Mouse (Mus musculus): ENCODE data around the gene Gm10775. TPM values are rescaled to one million over a fixed set of nuclear protein-coding genes. Genes with fewer than 3 reads are reported as not detected.

The Gm10775 gene
- not detected in 2 replicates for polyA plus RNA-seq (2011; ENCODE audit: insufficient read depth, insufficient read length, low replicate concordance, missing spikeins)

DNA sequence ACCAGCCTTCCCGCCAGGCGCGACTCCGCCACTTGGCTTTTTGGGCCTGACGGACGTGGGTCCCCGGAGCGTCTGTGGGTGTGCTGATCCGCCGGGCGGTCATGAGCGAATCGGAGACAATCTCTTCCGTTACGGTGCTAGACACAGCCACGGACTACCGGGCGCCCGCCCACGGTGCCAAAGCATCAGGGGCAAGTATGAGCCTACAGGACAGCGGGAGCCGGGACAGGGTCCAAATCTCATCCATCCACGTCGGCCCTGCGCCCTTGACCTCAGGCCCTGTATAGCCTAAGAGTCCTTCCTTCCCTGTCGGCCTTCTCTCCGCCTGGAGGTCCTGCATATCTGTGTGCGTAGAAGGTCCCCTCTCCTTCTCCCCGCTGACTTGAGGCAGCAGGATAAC is at the start of gene Gm10775:
Gene Gm10775, plus strand, starts transcription at position 301 of the 400 bp plus-strand sequence.
- Histone ChIP-seq H3K4me3 (replicated peaks; ENCODE audit: control insufficient read depth, low read depth, low read length) (no peak within 1 kb of the TSS), H3K27ac (ENCODE audit: control insufficient read depth, insufficient read depth, low read depth, low read length, poor library complexity) (no peak within 1 kb of the TSS), H3K4me1 (ENCODE audit: control insufficient read depth, insufficient read depth, low read length) (no peaks in the 10 kb centered on the region)
- 63% methylated on average over 29 of the region's 29 CpGs for WGBS
- TF ChIP-seq CTCF (IDR thresholded peaks at IDR 0.05; ENCODE audit: control insufficient read depth, insufficient read depth, low read length), result no peak
- no peak for TF ChIP-seq POLR2A (IDR thresholded peaks at IDR 0.05; ENCODE audit: borderline replicate concordance, control insufficient read depth, low read depth, low read length)

GRCm38 (mm10) chr13:65225945-65226344 is 33.4 kb upstream of the Gm10775 start:
- Histone ChIP-seq H3K4me3 (replicated peaks; ENCODE audit: control insufficient read depth, low read depth, low read length) (no peak overlapping the region), H3K27ac (ENCODE audit: control insufficient read depth, insufficient read depth, low read depth, low read length, poor library complexity) (no peak overlapping the region), H3K4me1 (ENCODE audit: control insufficient read depth, insufficient read depth, low read length) (no peaks in the 10 kb centered on the region)
- 28% methylated on average over 6 of the region's 6 CpGs for WGBS
- no peak for TF ChIP-seq CTCF (IDR thresholded peaks at IDR 0.05; ENCODE audit: control insufficient read depth, insufficient read depth, low read length)
- TF ChIP-seq POLR2A (IDR thresholded peaks at IDR 0.05; ENCODE audit: borderline replicate concordance, control insufficient read depth, low read depth, low read length), result no peak

DNA sequence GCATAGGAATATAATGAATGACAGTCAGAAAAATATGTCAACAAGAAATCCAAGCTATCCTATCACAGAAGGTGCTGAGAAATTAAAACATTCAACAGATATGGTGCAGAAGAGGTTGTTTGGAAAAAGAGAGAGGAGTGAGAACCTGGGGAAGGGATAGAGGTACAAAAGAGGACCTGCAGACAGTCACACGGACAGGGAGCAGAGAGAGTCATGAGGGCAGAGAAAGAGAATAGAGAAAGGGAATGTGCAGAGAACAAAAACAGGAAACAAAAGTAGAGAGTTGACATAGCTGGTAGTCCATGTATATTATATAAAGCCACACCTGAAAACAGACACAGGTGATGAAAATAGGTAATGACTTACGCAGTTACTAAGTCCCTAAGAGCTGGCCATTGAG is 32.7 kb upstream of the Gm10775 start:
- TF ChIP-seq POLR2A (IDR thresholded peaks at IDR 0.05; ENCODE audit: borderline replicate concordance, control insufficient read depth, low read depth, low read length) (no peak), CTCF (IDR thresholded peaks at IDR 0.05; ENCODE audit: control insufficient read depth, insufficient read depth, low read length) (no peak)
- Histone ChIP-seq H3K4me3 (replicated peaks; ENCODE audit: control insufficient read depth, low read depth, low read length) (no peak overlapping the region), H3K4me1 (ENCODE audit: control insufficient read depth, insufficient read depth, low read length) (no peaks in the 10 kb centered on the region), H3K27ac (ENCODE audit: control insufficient read depth, insufficient read depth, low read depth, low read length, poor library complexity) (no peak overlapping the region)
- 75% methylated on average over 2 of the region's 2 CpGs for WGBS

DNA sequence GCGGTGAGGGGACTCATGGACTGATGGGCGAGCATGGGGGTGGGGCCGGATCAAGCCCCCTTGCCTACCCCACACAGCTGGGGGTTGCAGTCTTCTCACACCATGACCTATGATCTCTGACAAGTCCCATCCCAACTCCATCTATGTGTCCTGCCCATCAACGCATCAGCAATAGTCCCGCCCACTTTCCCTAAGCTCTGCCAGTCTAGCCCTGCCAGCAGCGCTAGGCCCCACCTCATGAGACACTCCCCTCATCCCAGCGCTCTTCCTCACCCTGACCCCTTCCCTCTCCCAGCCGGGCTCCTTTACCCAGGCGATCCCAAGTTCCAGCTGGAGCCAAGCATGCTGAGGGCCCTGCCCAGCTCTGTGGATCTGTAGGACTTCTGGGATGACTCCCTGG is 22.1 kb upstream of the Gm10775 start:
- 77% methylated on average over 9 of the region's 9 CpGs for WGBS
- no peak overlapping the region for H3K4me3 ChIP-seq (replicated peaks; ENCODE audit: control insufficient read depth, low read depth, low read length)
- H3K4me1 ChIP-seq (ENCODE audit: control insufficient read depth, insufficient read depth, low read length), result peaks cover 2% of the 10 kb centered on the region; the same call in 1 of the 2 replicates
- TF ChIP-seq CTCF (IDR thresholded peaks at IDR 0.05; ENCODE audit: control insufficient read depth, insufficient read depth, low read length) (no peak), POLR2A (IDR thresholded peaks at IDR 0.05; ENCODE audit: borderline replicate concordance, control insufficient read depth, low read depth, low read length) (no peak)
- H3K27ac ChIP-seq (ENCODE audit: control insufficient read depth, insufficient read depth, low read depth, low read length, poor library complexity), result no peak overlapping the region

- TF ChIP-seq POLR2A (IDR thresholded peaks at IDR 0.05; ENCODE audit: borderline replicate concordance, control insufficient read depth, low read depth, low read length) (peak; percentile 41), CTCF (IDR thresholded peaks at IDR 0.05; ENCODE audit: control insufficient read depth, insufficient read depth, low read length) (no peak)
- WGBS, result under 1% methylated on average over 28 of the region's 28 CpGs
- peak overlapping the region; percentile 97 for H3K4me3 ChIP-seq (replicated peaks; ENCODE audit: control insufficient read depth, low read depth, low read length)
- peak overlapping the region; percentile 92 for H3K27ac ChIP-seq (ENCODE audit: control insufficient read depth, insufficient read depth, low read depth, low read length, poor library complexity)
- H3K4me1 ChIP-seq (ENCODE audit: control insufficient read depth, insufficient read depth, low read length), result peaks cover 2% of the 10 kb centered on the region; the same call in 1 of the 2 replicates
Observed at GRCm38 (mm10) chr13:65240509-65241098, 18.7 kb upstream of the Gm10775 start.

DNA sequence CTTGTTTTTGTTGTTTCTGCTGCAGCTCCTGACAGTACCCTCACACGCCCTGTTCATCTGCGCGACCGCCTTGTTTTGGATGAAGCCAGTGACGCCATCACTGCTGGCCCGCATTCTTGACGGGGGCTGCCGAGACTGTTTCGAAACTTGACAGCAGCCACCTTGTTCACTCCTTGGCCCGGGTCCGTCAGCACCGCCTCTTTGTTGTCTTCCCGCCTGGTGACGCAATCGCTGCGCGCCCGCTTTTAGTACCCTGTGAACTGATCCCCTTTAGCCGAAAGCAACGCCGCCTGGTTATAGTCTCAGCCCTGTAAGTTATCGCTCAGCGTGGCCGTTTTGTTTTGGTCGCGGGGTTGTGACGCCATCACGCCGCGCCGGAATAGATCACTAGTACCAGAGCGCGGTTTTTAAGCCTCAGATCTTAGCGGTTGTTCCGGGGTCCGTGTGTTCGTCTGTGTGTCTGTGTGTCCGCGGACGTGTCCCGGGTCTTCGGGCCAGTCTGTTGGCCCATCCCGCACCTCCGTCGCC is 18.2 kb upstream of the Gm10775 start:
- Histone ChIP-seq H3K4me3 (replicated peaks; ENCODE audit: control insufficient read depth, low read depth, low read length) (peak overlapping the region; percentile 97), H3K27ac (ENCODE audit: control insufficient read depth, insufficient read depth, low read depth, low read length, poor library complexity) (peak overlapping the region; percentile 92), H3K4me1 (ENCODE audit: control insufficient read depth, insufficient read depth, low read length) (peaks cover 2% of the 10 kb centered on the region; the same call in 1 of the 2 replicates)
- under 1% methylated on average over 45 of the region's 45 CpGs for WGBS
- no peak for TF ChIP-seq CTCF (IDR thresholded peaks at IDR 0.05; ENCODE audit: control insufficient read depth, insufficient read depth, low read length)
- peak; percentile 41; the same call in 1 of the 2 replicates for TF ChIP-seq POLR2A (IDR thresholded peaks at IDR 0.05; ENCODE audit: borderline replicate concordance, control insufficient read depth, low read depth, low read length)

DNA sequence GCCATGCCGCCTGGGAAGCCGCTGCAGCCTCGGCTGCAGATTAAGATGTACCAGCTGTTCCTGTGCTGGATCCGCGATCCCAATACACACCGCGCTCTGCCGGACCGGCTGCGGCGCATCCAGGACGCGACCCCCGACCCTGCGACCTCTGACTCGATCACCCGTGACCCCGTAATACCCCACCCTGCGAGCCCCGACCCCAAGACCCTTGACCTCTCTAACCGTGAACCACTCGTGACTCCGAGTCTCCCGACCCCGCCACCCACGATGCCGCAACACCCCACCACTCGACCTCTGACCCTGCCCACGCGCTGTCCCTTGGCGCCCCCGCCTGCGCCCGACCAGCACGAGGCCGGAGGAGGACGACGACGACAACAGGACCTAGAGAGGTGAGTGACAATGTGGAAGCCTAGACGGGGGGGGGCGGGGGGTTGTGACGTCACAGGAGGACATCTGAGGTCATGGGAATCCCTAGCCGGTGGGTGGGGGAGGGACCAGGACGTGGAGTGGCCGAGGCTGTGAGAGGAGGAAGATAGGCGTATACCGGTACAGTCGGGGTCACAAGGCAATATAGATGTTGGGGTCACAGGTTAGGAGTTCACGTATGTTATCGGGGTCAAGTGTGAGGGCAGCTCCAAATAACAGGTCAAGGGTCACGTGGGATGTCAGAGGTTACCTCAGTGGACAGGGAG is 17.6 kb upstream of the Gm10775 start:
- peak overlapping the region; percentile 92 for H3K27ac ChIP-seq (ENCODE audit: control insufficient read depth, insufficient read depth, low read depth, low read length, poor library complexity)
- TF ChIP-seq CTCF (IDR thresholded peaks at IDR 0.05; ENCODE audit: control insufficient read depth, insufficient read depth, low read length) (no peak), POLR2A (IDR thresholded peaks at IDR 0.05; ENCODE audit: borderline replicate concordance, control insufficient read depth, low read depth, low read length) (no peak)
- peaks cover 2% of the 10 kb centered on the region; the same call in 1 of the 2 replicates for H3K4me1 ChIP-seq (ENCODE audit: control insufficient read depth, insufficient read depth, low read length)
- H3K4me3 ChIP-seq (replicated peaks; ENCODE audit: control insufficient read depth, low read depth, low read length), result peak overlapping the region; percentile 97
- 3% methylated on average over 51 of the region's 51 CpGs for WGBS

- peak overlapping the region; percentile 97 for H3K4me3 ChIP-seq (replicated peaks; ENCODE audit: control insufficient read depth, low read depth, low read length)
- no peak for TF ChIP-seq CTCF (IDR thresholded peaks at IDR 0.05; ENCODE audit: control insufficient read depth, insufficient read depth, low read length)
- no peak for TF ChIP-seq POLR2A (IDR thresholded peaks at IDR 0.05; ENCODE audit: borderline replicate concordance, control insufficient read depth, low read depth, low read length)
- peaks cover 2% of the 10 kb centered on the region; the same call in 1 of the 2 replicates for H3K4me1 ChIP-seq (ENCODE audit: control insufficient read depth, insufficient read depth, low read length)
- WGBS, result 44% methylated on average over 27 of the region's 27 CpGs
- no peak overlapping the region for H3K27ac ChIP-seq (ENCODE audit: control insufficient read depth, insufficient read depth, low read depth, low read length, poor library complexity)
Observed at GRCm38 (mm10) chr13:65242319-65242787, 17.0 kb upstream of the Gm10775 start.

Measured in bone marrow, adult 2 months (tissue).